Mouse (Mus musculus) hindbrain, embryonic 10.5 days (tissue): Measurements from ENCODE around the gene Creb3l2. TPM values are rescaled to one million over a fixed set of nuclear protein-coding genes. Genes with fewer than 3 reads are reported as not detected.

Experiments used
- DNase-seq: peaks from one replicate; pipeline ENCODE4 v3.0.0-alpha.2; 2017; ENCODE audit warnings: low spot score
- H3K27ac ChIP-seq: fragments of 300-500 bp; sonication (generic); 2 replicates; pipeline ENCODE4 v1.5.1; 2016; ENCODE audit warnings: mild to moderate bottlenecking, moderate library complexity
- H3K27me3 ChIP-seq: fragments of 300-500 bp; sonication (generic); 2 replicates; pipeline ENCODE4 v1.6.1; 2016; ENCODE audit warnings: mild to moderate bottlenecking; ENCODE audit not compliant: poor library complexity, insufficient read depth, severe bottlenecking
- H3K36me3 ChIP-seq: fragments of 300-500 bp; sonication (generic); 2 replicates; pipeline ENCODE4 v1.6.1; 2016; ENCODE audit warnings: mild to moderate bottlenecking, moderate library complexity
- H3K4me1 ChIP-seq: fragments of 300-500 bp; sonication (generic); replicated peaks from 2 replicates; pipeline ENCODE4 v1.6.1; 2016; ENCODE audit warnings: mild to moderate bottlenecking
- H3K4me3 ChIP-seq: fragments of 300-500 bp; sonication (generic); 2 replicates; pipeline ENCODE4 v1.5.1; 2016; ENCODE audit warnings: mild to moderate bottlenecking, moderate library complexity
- H3K9me3 ChIP-seq: fragments of 300-500 bp; sonication (generic); 2 replicates; pipeline ENCODE4 v1.6.1; 2016; ENCODE audit warnings: mild to moderate bottlenecking, moderate library complexity
- whole genome bisulfite sequencing: fragments of 180-500 bp; shearing (Covaris S2); methylation state at CpG from one replicate; pipeline ENCODE4 v1.1.7; 2016; 5-methylcytosine and 5-hydroxymethylcytosine counted together
- polyA plus RNA-seq: library from polyadenylated mRNA; unstranded; fragments of >200 nt; fragmentation: Nextera tagmentation; extraction: Ambion mirVana; gene quantifications from 2 replicates; pipeline ENCODE4 v1.2.1, GENCODE M21; 2016

Gene Creb3l2
- polyA plus RNA-seq, 1 experiment from 2014 or later, result 7.6 TPM

DNA sequence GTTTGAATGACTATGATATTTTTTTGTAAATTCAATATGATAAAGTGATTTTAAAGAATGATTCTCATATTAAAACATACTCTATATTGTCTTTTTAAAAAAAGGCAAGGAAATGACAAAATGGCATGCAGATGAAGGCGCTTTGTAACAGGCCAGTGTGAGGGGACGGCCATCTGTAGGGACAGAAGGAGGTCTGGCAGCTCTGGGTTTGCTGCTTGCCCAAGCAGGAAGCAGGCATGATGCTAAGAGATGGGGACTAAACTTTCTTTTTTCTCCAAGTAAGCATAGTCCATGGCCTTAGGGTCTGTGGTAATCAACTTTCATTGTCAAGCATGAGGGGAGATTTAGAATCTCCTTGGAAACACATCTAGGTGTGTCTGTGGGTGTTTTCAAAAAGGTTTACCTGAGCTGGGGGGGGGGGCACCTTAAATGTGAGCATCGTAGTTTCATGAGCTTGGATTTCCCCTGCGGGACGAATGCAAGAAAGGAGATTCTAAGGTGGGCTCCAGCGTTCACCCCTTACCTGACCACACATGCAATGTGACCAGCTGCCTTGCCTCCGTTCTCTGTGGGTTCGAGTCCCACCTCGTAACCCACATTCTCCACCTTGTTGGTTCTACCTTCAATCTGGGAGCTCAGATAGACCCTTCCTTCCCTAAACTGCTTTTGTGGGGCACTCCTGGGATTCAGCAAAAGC, 115.9 kb downstream of the Creb3l2 start:
- no peak overlapping the region for H3K27ac ChIP-seq
- H3K9me3 ChIP-seq, result no peaks in the 10 kb centered on the region
- H3K4me1 ChIP-seq, result peaks cover 13% of the 10 kb centered on the region
- no peaks in the 10 kb centered on the region for H3K27me3 ChIP-seq
- no peak for DNase-seq
- no peak overlapping the region for H3K4me3 ChIP-seq
- no peaks in the 10 kb centered on the region for H3K36me3 ChIP-seq
- WGBS, result 95% methylated on average over 9 of the region's 9 CpGs

DNA sequence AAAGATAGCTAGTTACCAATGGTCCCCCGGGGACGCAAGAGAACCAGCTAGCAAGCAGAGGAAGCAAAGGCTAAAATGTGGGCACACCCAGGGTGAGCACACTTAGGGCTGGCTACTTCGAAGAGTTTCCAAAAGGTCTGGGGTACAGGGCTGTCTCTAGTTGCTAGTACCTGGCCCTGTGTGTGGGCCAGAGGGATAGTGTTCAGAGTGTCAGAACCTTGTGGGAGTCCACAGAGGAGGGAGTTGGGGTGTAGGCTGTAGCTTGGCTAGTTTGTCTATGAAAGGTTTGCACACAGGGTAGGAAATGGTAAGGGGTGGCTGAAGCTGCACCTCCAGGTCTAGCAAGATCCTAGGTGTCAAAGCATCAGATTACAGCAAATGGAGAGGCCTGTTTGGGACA, 116.9 kb downstream of the Creb3l2 start:
- no peaks in the 10 kb centered on the region for H3K36me3 ChIP-seq
- WGBS, result 81% methylated on average over 3 of the region's 3 CpGs
- no peak overlapping the region for H3K4me3 ChIP-seq
- peaks cover 7% of the 10 kb centered on the region for H3K4me1 ChIP-seq
- H3K27me3 ChIP-seq, result no peaks in the 10 kb centered on the region
- no peak for DNase-seq
- no peaks in the 10 kb centered on the region for H3K9me3 ChIP-seq
- no peak overlapping the region for H3K27ac ChIP-seq

DNA sequence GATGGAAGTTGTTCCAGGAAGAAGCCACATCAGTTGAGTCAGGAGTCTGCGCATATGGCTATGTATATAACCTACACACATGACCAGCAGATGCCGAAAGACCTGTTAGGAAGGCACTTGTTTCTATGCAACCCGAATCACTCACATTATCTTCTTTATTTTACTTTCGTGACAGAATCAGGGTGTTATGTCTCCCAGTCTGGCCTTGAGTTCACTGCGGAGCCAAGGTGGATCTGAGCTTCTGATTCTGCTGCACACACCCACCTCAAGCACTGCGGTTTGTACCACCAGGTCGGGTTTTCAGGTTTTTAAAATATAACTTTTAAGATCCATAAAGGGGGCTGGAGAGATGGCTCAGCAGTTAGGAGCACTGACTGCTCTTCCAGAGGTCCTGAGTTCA, 119.3 kb downstream of the Creb3l2 start:
- Histone ChIP-seq H3K4me1 (0 out of 2 replicates have a peak, but pooled peaks cover 2% of the 10 kb centered on the region), H3K27ac (no peak overlapping the region), H3K9me3 (no peaks in the 10 kb centered on the region), H3K36me3 (no peaks in the 10 kb centered on the region), H3K4me3 (no peak overlapping the region), H3K27me3 (no peaks in the 10 kb centered on the region)
- no peak for DNase-seq
- 93% methylated on average over 7 of the region's 7 CpGs for WGBS

DNA sequence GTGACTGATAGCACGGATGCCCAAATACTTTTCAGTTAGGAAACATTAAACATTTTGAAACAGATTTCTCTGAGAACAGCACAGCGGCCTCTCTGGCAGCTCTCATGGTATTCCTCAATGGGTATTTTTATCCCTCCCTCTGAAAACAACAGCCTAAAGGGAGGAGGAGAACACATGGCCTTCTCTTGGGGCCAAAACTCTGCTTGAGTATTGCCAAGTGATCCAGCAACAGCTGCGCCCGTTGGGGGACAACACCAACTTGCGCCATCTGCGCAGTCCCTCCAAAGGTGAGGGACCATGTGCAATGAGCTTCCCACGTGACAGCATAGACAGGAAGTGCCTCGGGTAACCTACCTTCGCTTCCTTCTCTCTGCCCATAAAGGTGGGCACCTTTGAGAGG, 119.9 kb downstream of the Creb3l2 start:
- no peaks in the 10 kb centered on the region for H3K4me1 ChIP-seq
- 93% methylated on average over 9 of the region's 9 CpGs for WGBS
- DNase-seq, result no peak
- H3K27ac ChIP-seq, result no peak overlapping the region
- no peak overlapping the region for H3K4me3 ChIP-seq
- H3K36me3 ChIP-seq, result no peaks in the 10 kb centered on the region
- no peaks in the 10 kb centered on the region for H3K27me3 ChIP-seq
- no peaks in the 10 kb centered on the region for H3K9me3 ChIP-seq

DNA sequence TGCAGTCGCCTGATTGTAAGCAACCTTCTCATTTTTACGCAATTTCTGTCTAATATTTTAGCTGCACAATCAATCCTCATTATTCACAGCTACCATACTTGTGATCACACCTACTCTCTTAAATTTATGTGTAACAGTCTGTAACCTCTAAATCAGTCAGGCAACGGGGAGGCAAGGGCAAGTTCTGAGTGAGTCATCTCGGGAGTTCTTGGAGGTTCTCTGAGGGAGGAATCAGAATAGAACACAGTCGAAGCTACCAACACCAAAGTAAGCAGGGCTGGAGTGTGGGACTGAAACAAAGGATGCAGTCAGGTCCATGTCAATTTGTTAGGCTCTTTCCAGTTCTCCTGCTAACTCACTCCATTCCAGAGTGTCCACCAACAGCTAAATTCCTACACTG, 124.0 kb downstream of the Creb3l2 start:
- H3K4me3 ChIP-seq, result no peak overlapping the region
- H3K4me1 ChIP-seq, result no peaks in the 10 kb centered on the region
- H3K27ac ChIP-seq, result no peak overlapping the region
- no peaks in the 10 kb centered on the region for H3K36me3 ChIP-seq
- no peaks in the 10 kb centered on the region for H3K27me3 ChIP-seq
- 88% methylated on average over 5 of the region's 5 CpGs for WGBS
- H3K9me3 ChIP-seq, result no peaks in the 10 kb centered on the region
- no peak for DNase-seq

DNA sequence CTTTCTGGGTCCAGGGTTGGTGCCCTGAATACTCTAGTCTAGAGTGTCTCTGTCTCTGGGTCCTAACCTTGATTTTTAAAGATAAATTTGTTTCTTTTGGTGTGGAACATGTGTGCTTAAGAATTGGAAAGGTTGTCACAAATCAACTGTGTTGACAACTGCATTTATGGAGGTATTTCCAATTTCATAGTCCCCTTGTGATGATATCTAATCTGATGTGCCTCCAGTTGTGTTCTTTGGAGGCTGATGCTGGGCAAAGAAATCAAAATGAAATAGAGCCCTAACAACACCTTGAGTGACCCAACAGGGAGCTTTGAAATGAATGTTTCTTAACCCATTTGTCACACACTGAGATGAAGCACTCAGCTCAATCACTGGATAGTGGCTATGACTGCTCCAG, 126.5 kb downstream of the Creb3l2 start:
- H3K9me3 ChIP-seq, result no peaks in the 10 kb centered on the region
- no peak for DNase-seq
- no peaks in the 10 kb centered on the region for H3K4me1 ChIP-seq
- no peak overlapping the region for H3K4me3 ChIP-seq
- H3K36me3 ChIP-seq, result no peaks in the 10 kb centered on the region
- no peaks in the 10 kb centered on the region for H3K27me3 ChIP-seq
- no peak overlapping the region for H3K27ac ChIP-seq

DNA sequence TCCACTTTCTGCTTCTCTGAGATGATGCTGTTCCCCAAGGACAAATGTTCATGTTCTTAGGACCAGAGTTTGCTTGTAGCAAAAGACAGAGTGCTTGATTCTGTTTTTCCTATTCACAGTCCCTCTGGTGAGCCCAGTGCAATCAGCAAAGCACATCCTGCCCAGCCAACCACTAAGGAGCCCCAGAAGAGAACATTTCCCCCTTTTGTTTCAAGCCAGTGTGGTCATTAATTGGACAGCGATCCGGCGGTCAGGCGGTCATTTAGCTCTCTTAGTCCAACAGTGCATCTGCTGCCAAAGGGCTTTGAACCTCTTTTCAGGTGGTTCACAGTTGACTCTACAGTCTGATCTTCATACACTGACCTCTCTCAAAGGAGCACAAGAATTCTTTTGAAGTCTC, 131.3 kb downstream of the Creb3l2 start:
- WGBS, result over 99% methylated on average over 4 of the region's 4 CpGs
- Histone ChIP-seq H3K4me3 (no peak overlapping the region), H3K4me1 (no peaks in the 10 kb centered on the region), H3K27me3 (no peaks in the 10 kb centered on the region), H3K36me3 (no peaks in the 10 kb centered on the region), H3K9me3 (no peaks in the 10 kb centered on the region), H3K27ac (no peak overlapping the region)
- DNase-seq, result no peak

DNA sequence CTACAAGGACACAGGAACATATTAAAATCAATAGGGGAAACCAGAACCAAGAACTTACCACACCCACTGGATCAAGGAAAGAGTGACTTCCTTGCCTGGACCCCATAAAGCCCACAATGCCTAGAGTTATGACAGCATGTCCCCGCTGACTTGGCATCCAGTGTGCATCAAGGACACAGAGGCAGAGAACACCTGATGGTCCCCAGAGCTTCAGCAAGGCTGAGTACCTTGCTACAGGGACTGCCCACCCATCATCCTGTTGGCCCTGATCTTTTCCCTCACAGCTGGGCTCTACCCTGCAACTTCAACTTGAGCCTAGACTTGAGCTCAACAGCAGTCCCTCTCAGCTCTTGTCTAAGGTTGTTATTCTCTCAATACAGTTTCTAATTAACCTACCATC, 135.3 kb downstream of the Creb3l2 start:
- Histone ChIP-seq H3K4me1 (no peaks in the 10 kb centered on the region), H3K4me3 (no peak overlapping the region), H3K9me3 (no peaks in the 10 kb centered on the region), H3K27me3 (peaks cover 17% of the 10 kb centered on the region), H3K36me3 (no peaks in the 10 kb centered on the region), H3K27ac (no peak overlapping the region)
- no peak for DNase-seq
- 94% methylated on average over 1 of the region's 1 CpGs for WGBS

DNA sequence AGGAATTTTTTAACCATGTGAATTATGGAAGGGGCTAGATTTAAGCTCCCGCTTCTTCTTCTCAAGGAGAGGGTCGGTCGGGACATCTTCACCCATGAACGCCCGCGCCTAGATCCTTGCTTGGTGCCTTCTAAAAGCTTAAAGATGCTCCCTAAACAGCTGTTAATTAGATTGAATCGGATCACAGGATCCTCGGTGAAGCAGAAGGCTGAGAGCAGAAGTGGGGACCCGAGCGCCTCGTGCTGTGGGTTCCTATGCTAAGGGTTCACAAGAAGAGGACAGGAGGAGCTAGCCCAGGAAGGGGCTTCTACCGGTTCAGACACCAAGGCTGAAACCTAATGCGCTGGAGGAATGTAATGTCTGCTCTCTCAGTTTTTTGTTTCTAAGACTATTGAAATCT, 141.5 kb downstream of the Creb3l2 start:
- peak; percentile 29 for DNase-seq
- H3K4me3 ChIP-seq, result peak overlapping the region; percentile 77
- no peaks in the 10 kb centered on the region for H3K9me3 ChIP-seq
- H3K27me3 ChIP-seq, result peaks cover 66% of the 10 kb centered on the region
- H3K36me3 ChIP-seq, result no peaks in the 10 kb centered on the region
- 11% methylated on average over 13 of the region's 13 CpGs for WGBS
- H3K27ac ChIP-seq, result peak overlapping the region; percentile 84; the same call in 1 of the 2 replicates
- peaks cover 32% of the 10 kb centered on the region for H3K4me1 ChIP-seq

DNA sequence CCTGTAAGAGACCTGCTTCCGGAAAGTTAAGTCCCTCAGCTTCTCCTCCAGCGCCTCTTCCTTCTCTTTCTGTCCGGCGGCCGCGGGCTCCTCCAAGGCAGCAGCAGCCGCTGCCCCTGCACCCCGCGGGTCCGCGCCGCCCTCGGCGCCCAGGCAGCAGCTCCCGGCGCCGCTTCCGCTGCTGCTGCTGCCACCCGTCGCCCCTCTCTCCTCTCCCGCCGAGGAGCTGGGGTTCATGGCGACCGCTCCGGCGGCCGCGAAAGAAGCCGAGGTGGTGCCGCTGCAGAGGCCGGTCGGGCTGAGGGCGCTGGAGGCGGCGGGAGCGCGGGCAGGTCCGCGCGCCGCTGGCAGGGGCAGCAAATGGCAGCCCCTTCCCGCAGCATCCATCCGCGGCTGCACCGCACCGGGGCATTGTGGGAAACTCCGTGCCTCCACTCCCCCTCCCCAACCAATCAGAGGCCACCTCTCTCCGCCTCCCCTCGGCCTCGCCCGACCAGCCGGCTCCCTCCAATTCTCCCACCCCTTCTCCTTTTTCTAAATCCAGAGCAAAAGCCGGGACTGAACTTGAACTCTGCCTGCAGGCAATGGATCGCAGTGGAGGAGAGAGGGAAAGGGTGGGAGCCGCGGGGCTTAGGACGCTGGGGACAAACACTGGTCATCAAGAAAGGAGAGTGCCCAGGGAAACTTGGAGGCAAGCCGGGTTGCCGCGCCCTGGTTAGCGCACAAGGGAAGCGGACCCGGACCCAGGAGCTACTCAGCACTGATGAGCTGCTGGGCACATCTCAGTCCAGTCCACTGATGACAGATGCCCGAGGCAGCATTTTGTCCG, 142.2 kb downstream of the Creb3l2 start, which contains the start of gene Dgki:
TSS of gene Dgki (minus strand) at position 623 of the 829 bp plus-strand sequence.
- Histone ChIP-seq H3K4me3 (peak within 1 kb of the TSS; percentile 77), H3K27ac (peak within 1 kb of the TSS; percentile 84), H3K36me3 (no peaks in the 10 kb centered on the region), H3K4me1 (peaks cover 32% of the 10 kb centered on the region), H3K9me3 (no peaks in the 10 kb centered on the region), H3K27me3 (peaks cover 66% of the 10 kb centered on the region)
- peak; percentile 79 for DNase-seq
- 1% methylated on average over 65 of the region's 65 CpGs for WGBS

DNA sequence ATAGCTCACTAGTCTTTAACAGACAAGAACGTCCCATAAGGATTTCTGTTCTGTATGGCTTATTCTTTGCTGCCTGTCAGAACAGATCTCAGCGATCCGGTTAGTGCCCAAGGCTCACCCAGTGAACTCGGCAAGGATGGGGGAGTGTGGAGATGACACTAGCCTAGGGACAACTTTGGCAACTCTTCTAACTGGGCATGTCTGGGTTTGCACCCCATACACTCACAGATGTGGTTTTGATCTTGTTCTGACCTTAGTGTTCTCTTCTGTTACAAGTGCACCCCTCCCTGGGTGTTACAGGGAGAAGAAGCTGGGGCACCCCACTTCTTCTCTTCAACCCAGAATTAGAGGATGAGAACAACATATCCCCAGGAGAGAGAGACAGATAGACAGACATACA, 143.0 kb downstream of the Creb3l2 start:
- no peaks in the 10 kb centered on the region for H3K36me3 ChIP-seq
- WGBS, result 32% methylated on average over 4 of the region's 4 CpGs
- no peak overlapping the region for H3K27ac ChIP-seq
- H3K4me1 ChIP-seq, result peaks cover 32% of the 10 kb centered on the region
- no peaks in the 10 kb centered on the region for H3K9me3 ChIP-seq
- peak overlapping the region; percentile 77 for H3K4me3 ChIP-seq
- peaks cover 66% of the 10 kb centered on the region for H3K27me3 ChIP-seq
- DNase-seq, result peak; percentile 20

DNA sequence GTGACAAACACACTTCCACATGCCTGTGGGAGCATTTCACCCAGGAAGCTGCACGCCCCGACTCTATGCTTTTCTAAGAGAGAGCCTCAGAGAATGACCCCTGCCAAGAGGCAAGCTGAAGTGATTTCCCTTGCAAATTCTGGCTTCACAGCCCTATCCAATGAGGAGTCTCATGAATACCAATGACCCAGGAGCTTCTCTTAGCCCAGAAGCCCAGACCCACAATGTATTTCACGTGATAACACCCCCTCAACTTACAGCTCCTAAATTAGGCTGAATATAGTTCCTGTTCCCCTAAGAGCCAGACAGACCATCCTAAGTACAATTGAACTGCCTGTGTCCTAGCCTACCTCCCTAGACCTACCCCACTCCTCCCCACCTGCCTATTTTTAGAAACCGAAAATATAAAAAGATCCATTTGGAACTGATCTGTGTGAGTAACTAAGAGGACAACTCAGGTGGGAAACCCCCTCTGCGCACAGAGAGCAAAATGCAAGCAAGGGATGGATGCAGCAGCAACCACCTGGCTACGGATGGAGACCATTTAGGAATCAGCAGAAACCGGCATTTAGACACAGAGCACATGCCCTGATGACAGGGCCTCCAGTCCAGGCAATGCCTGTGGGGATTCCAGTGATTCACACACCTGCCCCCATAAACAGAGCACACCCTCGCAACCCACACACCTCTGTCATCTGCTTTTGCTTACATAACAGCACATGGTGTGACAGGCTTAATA, 144.0 kb downstream of the Creb3l2 start:
- no peaks in the 10 kb centered on the region for H3K36me3 ChIP-seq
- no peaks in the 10 kb centered on the region for H3K9me3 ChIP-seq
- no peak overlapping the region for H3K4me3 ChIP-seq
- H3K4me1 ChIP-seq, result peaks cover 32% of the 10 kb centered on the region
- no peak for DNase-seq
- H3K27me3 ChIP-seq, result peaks cover 59% of the 10 kb centered on the region
- H3K27ac ChIP-seq, result no peak overlapping the region
- 49% methylated on average over 8 of the region's 8 CpGs for WGBS

DNA sequence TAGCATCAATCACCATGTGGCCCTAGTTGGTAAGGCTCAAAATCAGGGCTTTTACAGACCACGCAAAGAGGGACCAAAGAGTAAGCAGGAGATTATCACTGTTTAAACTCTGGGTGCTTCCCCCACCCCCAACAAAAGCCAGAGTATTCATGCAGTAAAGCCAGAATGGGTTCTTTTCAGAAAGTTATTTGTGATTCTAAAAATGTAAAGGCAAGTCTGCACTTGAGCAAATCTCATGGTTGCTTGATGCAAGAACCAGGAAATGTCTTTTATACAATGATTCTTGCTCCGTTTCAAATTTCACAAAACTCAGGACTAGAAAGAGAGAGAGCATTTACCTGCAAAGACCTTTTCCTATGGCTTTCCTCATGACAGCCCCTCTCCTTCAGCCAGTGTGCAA, 149.9 kb downstream of the Creb3l2 start:
- no peaks in the 10 kb centered on the region for H3K9me3 ChIP-seq
- H3K4me1 ChIP-seq, result 0 out of 2 replicates have a peak, but pooled peaks cover 3% of the 10 kb centered on the region
- no peak overlapping the region for H3K27ac ChIP-seq
- no peak for DNase-seq
- H3K27me3 ChIP-seq, result peaks cover 3% of the 10 kb centered on the region
- 88% methylated on average over 2 of the region's 2 CpGs for WGBS
- no peak overlapping the region for H3K4me3 ChIP-seq
- no peaks in the 10 kb centered on the region for H3K36me3 ChIP-seq
